Mouse (Mus musculus) adipose tissue, adult 10 weeks (tissue): ENCODE data around the gene F7. TPM values are rescaled to one million over a fixed set of nuclear protein-coding genes. Genes with fewer than 3 reads are reported as not detected.

ENCODE experiments used
- polyA plus RNA-seq: library from polyadenylated mRNA; stranded (reverse); fragments of 350-450 nt; fragmentation: Illumina TruSeq; extraction: RNeasy Lipid Tissue Mini Kit (QIAGEN cat#74804); gene quantifications from one replicate; pipeline ENCODE4 v1.2.3, GENCODE M21; 2014; ENCODE audit warnings: low read depth, low replicate concordance

Gene F7
- 0.91 TPM for polyA plus RNA-seq

GRCm38 (mm10) chr8:13025487-13026224, at the start of gene F7:
TSS of gene F7 (plus strand) at chr8:13026034.

GRCm38 (mm10) chr8:13037015-13037414, 11.2 kb downstream of the F7 start, which contains the start of gene F10:
TSS of gene F10 (plus strand) at chr8:13037308.

DNA sequence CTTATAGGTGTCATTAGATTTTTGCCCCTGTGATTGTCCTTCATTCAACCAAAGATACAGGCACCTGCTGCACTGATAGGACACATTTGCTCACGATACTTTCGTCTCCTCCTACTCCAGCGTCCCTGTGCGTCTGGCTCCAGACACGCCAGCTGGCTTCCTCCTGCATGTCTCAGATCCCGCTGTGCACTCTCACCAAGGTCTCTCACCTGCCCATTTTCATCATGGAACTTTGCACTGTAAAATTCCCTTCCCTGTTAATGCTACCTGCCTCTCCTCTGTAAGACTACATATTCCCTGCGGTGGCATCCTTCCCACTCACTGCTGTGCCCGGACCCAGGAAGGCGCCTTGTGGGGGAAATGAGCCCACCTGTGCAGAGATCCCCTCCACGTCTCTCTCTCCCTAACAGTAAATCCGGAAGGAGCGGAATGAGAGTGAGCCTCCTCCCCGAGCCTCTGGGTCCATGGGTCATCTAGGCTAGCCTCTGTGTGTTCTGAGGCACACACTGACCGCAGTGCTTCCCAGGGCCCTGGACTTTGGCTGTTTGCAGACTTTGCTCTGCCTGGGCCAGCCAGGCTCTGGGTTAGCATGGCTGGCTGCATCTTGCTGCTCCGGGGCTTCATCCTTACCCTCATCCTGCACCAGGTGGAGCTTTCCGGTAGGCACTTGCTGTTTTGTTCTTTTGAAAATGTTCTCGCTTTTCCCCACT, 34.8 kb downstream of the F7 start, which contains the start of gene Proz:
TSS of gene Proz (plus strand) at position 474 of the 710 bp plus-strand sequence.

Other genes starting within 250 kb of the F7 start
- gene Mcf2l, start 152.2 kb upstream of the F7 start, polyA plus RNA-seq = 18.5 TPM
- gene F10, start 11.3 kb downstream of the F7 start, polyA plus RNA-seq = 1.1 TPM
- gene Proz, start 34.9 kb downstream of the F7 start, polyA plus RNA-seq = 0.97 TPM
- 18.5 TPM for gene Pcid2, start 79.4 kb downstream of the F7 start, polyA plus RNA-seq
- 53.9 TPM for gene Cul4a, start 79.6 kb downstream of the F7 start, polyA plus RNA-seq
- 773 TPM for gene Lamp1, start 133.1 kb downstream of the F7 start, polyA plus RNA-seq
- gene Grtp1, start 174.6 kb downstream of the F7 start, polyA plus RNA-seq = 14.5 TPM
- not detected for gene Adprhl1, start 228.1 kb downstream of the F7 start, polyA plus RNA-seq